Mouse (Mus musculus): ENCODE data around the gene Arhgef25.
"Not testable (repeated sequence)": the region's sequence is repeated elsewhere in the genome, so short reads cannot be mapped to it uniquely, and the experiment has no call there.

Gene Arhgef25

GRCm38 (mm10) chr10:127137896-127138295 is 52.0 kb downstream of the Arhgef25 start:
- DNase-seq (ENCODE audit: low spot score) = no peak

- no peak for DNase-seq (ENCODE audit: low spot score)
Measured at GRCm38 (mm10) chr10:127136510-127136909, 53.4 kb downstream of the Arhgef25 start.

- DNase-seq (ENCODE audit: low spot score) = no peak
Measured at GRCm38 (mm10) chr10:127135118-127135836, 54.6 kb downstream of the Arhgef25 start.

GRCm38 (mm10) chr10:127134394-127135035 is 55.4 kb downstream of the Arhgef25 start:
- not testable (repeated sequence) for DNase-seq (ENCODE audit: low spot score)

Data from ovary, adult 18-20 months (tissue).